In genomic region chr4:148140098-148141011, GRCm38 (mm10) we compare ENCODE assay signal across 8 mouse cellular contexts. TPM values are rescaled to one million over a fixed set of nuclear protein-coding genes. Genes with fewer than 3 reads are reported as not detected.
DNase-seq lines count a peak whose midpoint lies in the region; ATAC-seq lines count a peak whose summit lies in the region.

No protein-coding gene starts in this region.

- H3K9ac ChIP-seq in intestine, embryonic 14.5 days (ENCODE audit: low read length), result peak overlapping the region; percentile 64

- peak overlapping the region; percentile 87 for H3K27ac ChIP-seq in intestine, embryonic 14.5 days (ENCODE audit: low read depth)

- peak overlapping the region; percentile 97 for H3K4me2 ChIP-seq in intestine, embryonic 14.5 days (ENCODE audit: low read length)

- H3K36me3 ChIP-seq in intestine, embryonic 14.5 days (ENCODE audit: control insufficient read depth, insufficient read depth, low read length), result 0 out of 2 replicates have a peak, but pooled peaks cover 2% of the 10 kb centered on the region

- H3K27me3 ChIP-seq in intestine, embryonic 14.5 days (replicated peaks; ENCODE audit: control insufficient read depth, insufficient read depth, low read length), result peaks cover 16% of the 10 kb centered on the region

- under 1% methylated on average over 65 of the region's 65 CpGs for WGBS in intestine, embryonic 14.5 days

- ATAC-seq in intestine, embryonic 14.5 days (replicated peaks; ENCODE audit: low FRiP score, low TSS enrichment, low read depth), result peak; percentile 94

- peak; percentile 95 to 99 for DNase-seq in adrenal gland, adult (ENCODE audit: inconsistent age in 2 of 2, low spot score in 1 of 2)
- peak; percentile 95 for DNase-seq in embryo, embryonic 10.5 days (ENCODE audit: low spot score)
- DNase-seq in gastrocnemius, postnatal 25 days, result peak; percentile 89
- DNase-seq in intestine, embryonic 14.5 days (ENCODE audit: low spot score), result peak; percentile 99
- DNase-seq in left cerebral cortex, postnatal 14 days (ENCODE audit: low spot score in 2 of 2), result peak; percentile 87 to 93
- peak; percentile 95 for DNase-seq in mesoderm, embryonic 11.5 days (ENCODE audit: low read depth, low spot score)
- peak; percentile 87 for DNase-seq in right cerebral cortex, postnatal 36 days (ENCODE audit: low spot score in 2 of 2)
- DNase-seq in yolk sac, embryonic 10.5 days (ENCODE audit: low spot score), result peak; percentile 94

- H3K4me1 ChIP-seq in intestine, embryonic 14.5 days (replicated peaks; ENCODE audit: control insufficient read depth, insufficient read depth, low read length), result peaks cover 5% of the 10 kb centered on the region; the same call in 1 of the 2 replicates

- no peaks in the 10 kb centered on the region for H3K9me3 ChIP-seq in intestine, embryonic 14.5 days (ENCODE audit: control insufficient read depth, low read length)

- intact Hi-C loops in left cerebral cortex, postnatal 14 days (cut with DNase I), result no loop called here

- peak overlapping the region; percentile 79 for H3K4me3 ChIP-seq in intestine, embryonic 14.5 days (ENCODE audit: low read depth, low read length)

RNA-seq across cellular contexts. Expression of gene Draxin, which starts 9.9 kb away (rescaled TPM):
- not detected for total RNA-seq in gastrocnemius, postnatal 25 days (2021)
- 0.19 and 0.34 TPM in 2 replicates for polyA plus RNA-seq in intestine, embryonic 14.5 days (2014; fragmentation: Nextera tagmentation; extraction: Ambion mirVana)
- 1 to 10 TPM in 1 of 2 experiments, under 1 TPM in 1; 0.46 to 1.2 TPM for total RNA-seq in left cerebral cortex, postnatal 14 days (2021)

RNA-seq across cellular contexts. Expression of gene Mad2l2, which starts 10.2 kb away (rescaled TPM):
- 10 to 100 TPM; 10.2 to 11.0 TPM for total RNA-seq in gastrocnemius, postnatal 25 days (2021)
- polyA plus RNA-seq in intestine, embryonic 14.5 days (2014; fragmentation: Nextera tagmentation; extraction: Ambion mirVana), result 47.5 and 48.1 TPM in 2 replicates
- total RNA-seq in left cerebral cortex, postnatal 14 days (2021), result 10 to 100 TPM; 10.1 to 16.2 TPM

RNA-seq across cellular contexts. Expression of gene Fbxo6, which starts 11.6 kb away (rescaled TPM):
- 10 to 100 TPM; 28.8 to 29.8 TPM for total RNA-seq in gastrocnemius, postnatal 25 days (2021)
- polyA plus RNA-seq in intestine, embryonic 14.5 days (2014; fragmentation: Nextera tagmentation; extraction: Ambion mirVana), result 12.6 and 13.2 TPM in 2 replicates
- total RNA-seq in left cerebral cortex, postnatal 14 days (2021), result 10 to 100 TPM; 25.7 to 29.4 TPM

RNA-seq across cellular contexts. Expression of gene Fbxo44, which starts 19.9 kb away (rescaled TPM):
- 1 to 10 TPM; 6.4 to 7.1 TPM for total RNA-seq in gastrocnemius, postnatal 25 days (2021)
- polyA plus RNA-seq in intestine, embryonic 14.5 days (2014; fragmentation: Nextera tagmentation; extraction: Ambion mirVana), result 13.3 and 14.2 TPM in 2 replicates
- total RNA-seq in left cerebral cortex, postnatal 14 days (2021), result 100 to 1,000 TPM; 101 to 105 TPM

RNA-seq across cellular contexts. Expression of gene Fbxo2, which starts 20.1 kb away (rescaled TPM):
- under 1 TPM in 1 of 2 experiments, not detected in 1; 0.28 TPM for total RNA-seq in gastrocnemius, postnatal 25 days (2021)
- 0.50 and 0.65 TPM in 2 replicates for polyA plus RNA-seq in intestine, embryonic 14.5 days (2014; fragmentation: Nextera tagmentation; extraction: Ambion mirVana)
- 10 to 100 TPM; 45.6 to 55.4 TPM for total RNA-seq in left cerebral cortex, postnatal 14 days (2021)

Comparison
In these comparisons a context has a peak if more than half of its experiments do, and no peak if none do; other contexts are left out.
1. Peak in every context shown above with its lines: DNase-seq, ATAC-seq, H3K4me3 ChIP-seq and H3K27ac ChIP-seq.